ENCODE assay signal across 12 mouse cellular contexts in the genomic region with DNA sequence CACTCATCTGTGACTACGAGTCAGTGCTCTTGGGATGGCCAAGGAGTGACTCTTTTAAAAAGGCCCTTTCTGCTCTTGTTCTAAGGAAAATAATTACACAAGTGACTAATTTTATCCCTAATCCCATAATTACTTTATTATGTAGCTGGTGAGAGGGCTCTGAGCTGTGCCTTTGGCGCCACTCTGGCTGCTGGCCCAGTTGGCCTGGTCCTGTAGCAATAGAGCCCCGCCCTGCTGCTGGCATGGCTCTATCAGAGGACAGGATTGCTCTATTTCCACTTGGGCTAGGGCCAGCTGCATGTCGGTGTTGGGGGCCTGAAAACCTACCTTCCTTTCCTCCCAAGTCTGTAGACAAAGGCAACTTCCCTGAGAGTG. TPM values are rescaled to one million over a fixed set of nuclear protein-coding genes. Genes with fewer than 3 reads are reported as not detected.
DNase-seq lines count a peak whose midpoint lies in the region; ATAC-seq and TF ChIP-seq lines count a peak whose summit lies in the region.
"Had no signal": no experiment of that assay in that cellular context is flagged by ENCODE, and none has a peak within 500 bp of the region (broad histone marks: within the 10 kb centered on the region; RNA-seq: fewer than 3 reads in every experiment).

No protein-coding gene starts in this region.

- H3K4me1 ChIP-seq in lung, embryonic 15.5 days, result peaks cover 12% of the 10 kb centered on the region

- no peak overlapping the region for H3K4me2 ChIP-seq in lung, embryonic 15.5 days
- H3K4me2 ChIP-seq: embryonic facial prominence, embryonic 12.5 days; hindbrain, embryonic 14.5 days had no signal

- no peak overlapping the region; the same call in 1 of the 2 replicates for H3K9ac ChIP-seq in lung, embryonic 15.5 days
- H3K9ac ChIP-seq: embryonic facial prominence, embryonic 12.5 days; hindbrain, embryonic 14.5 days had no signal

- DNase-seq in cerebellum, postnatal 10 days, result peak; percentile 81 to 87
- DNase-seq in cerebellum, adult 9-11 months, result no peak
- peak; percentile 50 to 67 for DNase-seq in kidney, postnatal 25 days
- no peak for DNase-seq in kidney, adult 11 months
- peak; percentile 75 for DNase-seq in adrenal gland, postnatal 25 days
- DNase-seq in gastrocnemius, adult 2 months, result no peak
- DNase-seq: liver had no signal

- no peak overlapping the region for H3K4me3 ChIP-seq in lung, embryonic 15.5 days
- no peak overlapping the region for H3K4me3 ChIP-seq in gastrocnemius, adult 2 months
- H3K4me3 ChIP-seq: embryonic facial prominence, embryonic 12.5 days; myocyte had no signal

- no peak for TF ChIP-seq CTCF in gastrocnemius, adult 2 months (IDR thresholded peaks at IDR 0.05)

- ATAC-seq in lung, embryonic 15.5 days (ENCODE audit: borderline replicate concordance, extremely low read depth, low FRiP score, low TSS enrichment), result 0 out of 2 replicates have a peak, but pooled peaks have one; percentile 65
- no peak for ATAC-seq in erythroblast, adult 5-6 weeks (replicated peaks; ENCODE audit: low FRiP score, poor library complexity, severe bottlenecking)

- intact Hi-C loops in gastrocnemius, adult 2 months (cut with DNase I), result no loop called here

- 46% methylated on average over 4 of the region's 4 CpGs for WGBS in lung, embryonic 15.5 days

- H3K27ac ChIP-seq in lung, embryonic 15.5 days, result no peak overlapping the region
- H3K27ac ChIP-seq in gastrocnemius, adult 2 months, result no peak overlapping the region
- H3K27ac ChIP-seq: embryonic facial prominence, embryonic 12.5 days; hindbrain, embryonic 14.5 days had no signal

- H3K27me3 ChIP-seq in lung, embryonic 15.5 days, result no peaks in the 10 kb centered on the region
- H3K27me3 ChIP-seq: embryonic facial prominence, embryonic 12.5 days had no signal

- no peaks in the 10 kb centered on the region for H3K9me3 ChIP-seq in lung, embryonic 15.5 days
- H3K9me3 ChIP-seq: embryonic facial prominence, embryonic 12.5 days had no signal

- no peaks in the 10 kb centered on the region for H3K36me3 ChIP-seq in lung, embryonic 15.5 days
- H3K36me3 ChIP-seq: embryonic facial prominence, embryonic 12.5 days had no signal

RNA-seq across cellular contexts. Expression of a gene that starts 36.6 kb away (rescaled TPM):
- 76.2 and 78.8 TPM in 2 replicates for total RNA-seq in adrenal gland, postnatal 25 days (2021)
- 1.6 and 2.8 TPM in 2 replicates for polyA plus RNA-seq in lung, embryonic 15.5 days (2015; fragmentation: Nextera tagmentation; extraction: Ambion mirVana)
- under 0.01 and 2.5 TPM in 2 replicates for total RNA-seq in erythroblast, adult 5-6 weeks (2015; ENCODE audit: low replicate concordance)
- total RNA-seq in erythroblast, adult 5-6 weeks (2017; ENCODE audit: low replicate concordance), result 0.34 and 0.84 TPM in 2 replicates
- total RNA-seq in gastrocnemius, adult 2 months (2021), result 1 to 10 TPM; 3.8 to 4.6 TPM

Comparison
In these comparisons a context has a peak if more than half of its experiments do, and no peak if none do; other contexts are left out.
1. DNase-seq: peak in cerebellum, postnatal 10 days (2 of 2), kidney, postnatal 25 days (2 of 2) and adrenal gland, postnatal 25 days (single experiment); none in cerebellum, adult 9-11 months (single experiment), kidney, adult 11 months (single experiment) and gastrocnemius, adult 2 months (single experiment).
2. RNA of a gene that starts 36.6 kb away (total RNA-seq): 76.2 to 78.8 TPM in adrenal gland, postnatal 25 days; 3.8 to 4.6 TPM in gastrocnemius, adult 2 months and under 0.01 to 2.5 TPM in erythroblast, adult 5-6 weeks; every median in the first group is over 10 times any median in the second.